Mouse (Mus musculus): ENCODE data around the gene Cdk18. TPM values are rescaled to one million over a fixed set of nuclear protein-coding genes. Genes with fewer than 3 reads are reported as not detected.
A peak's percentile ranks its signal among the peaks of the same experiment; 100 is the strongest.

Gene Cdk18
- polyA plus RNA-seq, 1 experiment from 2014 or later: 2.7 TPM

GRCm38 (mm10) chr1:132078413-132078812 lies 61.1 kb downstream of the Cdk18 start:
- Histone ChIP-seq H3K4me2 (no peak overlapping the region), H3K27ac (no peak overlapping the region), H3K9me3 (no peaks in the 10 kb centered on the region), H3K27me3 (no peaks in the 10 kb centered on the region), H3K4me1 (no peaks in the 10 kb centered on the region), H3K4me3 (no peak overlapping the region), H3K9ac (no peak overlapping the region), H3K36me3 (no peaks in the 10 kb centered on the region)
- 89% methylated on average over 2 of the region's 2 CpGs for WGBS
- ATAC-seq (ENCODE audit: insufficient number of reproducible peaks, low FRiP score, low TSS enrichment, low read depth): no peak

DNA sequence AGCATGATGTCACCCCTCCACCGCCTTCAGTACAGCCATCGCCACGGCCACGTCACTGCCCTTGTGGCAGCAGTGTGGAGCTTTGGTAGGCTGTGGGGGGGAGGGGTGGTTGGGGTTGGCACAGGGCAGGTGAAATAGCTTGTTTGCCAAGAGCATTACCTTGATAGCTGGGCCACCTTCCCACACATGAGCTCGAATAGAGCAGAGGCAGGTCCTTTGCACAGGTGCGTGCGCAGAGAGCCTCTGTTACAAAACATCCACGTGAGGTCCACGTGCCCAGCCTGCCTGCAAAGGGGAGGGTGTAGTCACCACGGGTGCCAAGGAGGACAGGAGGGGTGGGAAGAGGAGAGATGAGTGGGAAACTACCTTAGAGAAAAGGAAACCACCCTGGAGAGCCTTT lies 63.9 kb downstream of the Cdk18 start:
- Histone ChIP-seq H3K9me3 (no peaks in the 10 kb centered on the region), H3K36me3 (no peaks in the 10 kb centered on the region), H3K4me1 (peaks cover 4% of the 10 kb centered on the region; the same call in 1 of the 2 replicates), H3K9ac (no peak overlapping the region), H3K27me3 (no peaks in the 10 kb centered on the region), H3K27ac (no peak overlapping the region), H3K4me3 (no peak overlapping the region), H3K4me2 (no peak overlapping the region)
- WGBS: 83% methylated on average over 10 of the region's 10 CpGs
- no peak for ATAC-seq (ENCODE audit: insufficient number of reproducible peaks, low FRiP score, low TSS enrichment, low read depth)

- no peak overlapping the region for H3K9ac ChIP-seq
- H3K27me3 ChIP-seq: peaks cover 40% of the 10 kb centered on the region
- no peak overlapping the region for H3K27ac ChIP-seq
- H3K4me1 ChIP-seq: peaks cover 16% of the 10 kb centered on the region
- H3K9me3 ChIP-seq: no peaks in the 10 kb centered on the region
- H3K36me3 ChIP-seq: no peaks in the 10 kb centered on the region
- H3K4me2 ChIP-seq: no peak overlapping the region
- no peak overlapping the region for H3K4me3 ChIP-seq
- WGBS: 39% methylated on average over 3 of the region's 3 CpGs
- ATAC-seq (ENCODE audit: insufficient number of reproducible peaks, low FRiP score, low TSS enrichment, low read depth): no peak
These were observed 68.8 kb downstream of the Cdk18 start for GRCm38 (mm10) chr1:132070659-132071058.

DNA sequence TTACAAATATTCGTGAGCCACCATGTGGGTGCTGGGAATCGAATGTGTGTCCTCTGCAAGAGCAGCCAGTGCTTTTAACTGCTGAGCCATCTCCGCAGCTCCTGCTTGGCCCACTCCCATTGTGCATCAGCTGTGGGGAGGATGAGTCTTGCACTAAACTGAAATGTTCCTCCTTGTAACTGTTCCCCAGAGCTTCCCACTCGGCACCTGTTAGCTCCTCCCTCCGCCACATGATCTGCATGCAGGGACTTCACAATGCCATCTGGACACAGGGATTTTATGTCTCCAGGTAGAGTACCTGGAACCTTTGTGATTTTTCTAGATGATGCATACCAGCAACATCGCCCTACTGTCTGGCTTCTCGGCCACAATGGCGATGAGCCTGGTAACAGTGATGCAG lies 70.0 kb downstream of the Cdk18 start:
- Histone ChIP-seq H3K27me3 (peaks cover 50% of the 10 kb centered on the region), H3K9ac (no peak overlapping the region), H3K27ac (no peak overlapping the region), H3K36me3 (no peaks in the 10 kb centered on the region), H3K9me3 (no peaks in the 10 kb centered on the region), H3K4me3 (no peak overlapping the region), H3K4me1 (peaks cover 16% of the 10 kb centered on the region), H3K4me2 (no peak overlapping the region)
- ATAC-seq (ENCODE audit: insufficient number of reproducible peaks, low FRiP score, low TSS enrichment, low read depth): no peak
- 83% methylated on average over 8 of the region's 8 CpGs for WGBS

GRCm38 (mm10) chr1:132067261-132068255 lies 71.9 kb downstream of the Cdk18 start, which contains the start of gene Mfsd4a:
Mfsd4a (minus strand) TSS chr1:132068062.
- Histone ChIP-seq H3K36me3 (no peaks in the 10 kb centered on the region), H3K9me3 (no peaks in the 10 kb centered on the region), H3K4me1 (peaks cover 16% of the 10 kb centered on the region), H3K9ac (peak within 1 kb of the TSS; percentile 48), H3K4me3 (peak within 1 kb of the TSS; percentile 48), H3K27ac (no peak within 1 kb of the TSS), H3K27me3 (peaks cover 50% of the 10 kb centered on the region), H3K4me2 (peak within 1 kb of the TSS; percentile 96)
- ATAC-seq (ENCODE audit: insufficient number of reproducible peaks, low FRiP score, low TSS enrichment, low read depth): peak; percentile 66
- 3% methylated on average over 72 of the region's 80 CpGs for WGBS

DNA sequence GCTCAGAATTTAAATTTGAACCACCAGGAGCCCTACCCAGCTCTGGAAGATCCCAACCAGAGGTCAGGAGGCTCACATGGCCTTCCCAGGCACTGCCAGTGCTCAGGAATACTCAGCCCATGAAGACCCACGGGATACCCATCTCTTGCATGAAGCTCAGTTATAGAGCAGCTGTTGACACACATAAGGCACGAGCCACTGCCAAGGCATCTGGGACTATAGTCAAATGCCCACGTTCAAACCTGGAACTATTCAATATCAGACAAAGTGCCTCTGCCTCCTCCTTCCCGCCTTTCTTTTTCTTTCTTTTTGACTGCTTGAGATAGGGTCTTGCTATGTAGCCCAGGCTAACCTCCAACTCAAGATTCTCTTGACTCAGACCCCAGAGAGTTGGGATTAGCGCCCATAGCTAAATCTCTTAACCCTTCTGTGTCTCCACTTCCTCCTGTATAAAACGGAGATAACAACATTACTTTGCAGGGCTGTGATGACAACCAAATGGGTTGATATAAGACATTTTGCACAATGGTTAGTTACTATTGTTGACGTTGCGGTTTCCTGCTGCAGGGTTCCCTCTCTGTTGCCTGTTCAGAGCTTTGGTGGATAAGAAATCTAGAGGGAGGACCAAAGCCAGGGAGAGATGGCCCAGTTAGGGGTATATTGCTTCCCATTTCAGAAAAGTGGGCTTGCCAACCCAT lies 73.9 kb downstream of the Cdk18 start:
- no peak for ATAC-seq (ENCODE audit: insufficient number of reproducible peaks, low FRiP score, low TSS enrichment, low read depth)
- WGBS: 77% methylated on average over 8 of the region's 8 CpGs
- Histone ChIP-seq H3K27ac (no peak overlapping the region), H3K9me3 (no peaks in the 10 kb centered on the region), H3K9ac (no peak overlapping the region), H3K36me3 (no peaks in the 10 kb centered on the region), H3K4me3 (no peak overlapping the region), H3K4me1 (peaks cover 12% of the 10 kb centered on the region), H3K4me2 (no peak overlapping the region), H3K27me3 (peaks cover 50% of the 10 kb centered on the region)

DNA sequence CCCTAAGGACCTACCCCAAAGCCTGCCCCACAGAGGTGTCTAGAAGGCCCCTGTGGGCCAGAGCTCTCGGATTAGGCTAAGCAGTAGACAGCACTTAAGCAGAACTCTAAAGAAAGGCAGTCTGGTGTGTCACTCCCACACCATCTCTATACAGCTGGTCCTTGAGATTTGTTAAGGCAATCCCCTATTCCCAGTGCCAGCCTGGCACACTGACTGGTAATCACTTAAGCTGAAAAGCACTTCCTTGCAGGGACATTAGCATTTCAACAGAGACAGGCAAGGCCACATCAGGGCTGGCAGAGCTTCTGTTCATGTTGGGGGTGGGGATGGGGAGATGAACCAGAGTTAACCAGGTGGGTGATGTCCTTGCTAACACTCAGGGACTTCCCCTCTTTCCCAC lies 74.5 kb downstream of the Cdk18 start:
- no peak for ATAC-seq (ENCODE audit: insufficient number of reproducible peaks, low FRiP score, low TSS enrichment, low read depth)
- peaks cover 50% of the 10 kb centered on the region for H3K27me3 ChIP-seq
- H3K4me2 ChIP-seq: no peak overlapping the region
- 50% methylated on average over 1 of the region's 1 CpGs for WGBS
- H3K27ac ChIP-seq: no peak overlapping the region
- H3K36me3 ChIP-seq: no peaks in the 10 kb centered on the region
- no peaks in the 10 kb centered on the region for H3K9me3 ChIP-seq
- H3K9ac ChIP-seq: no peak overlapping the region
- H3K4me1 ChIP-seq: peaks cover 10% of the 10 kb centered on the region
- H3K4me3 ChIP-seq: no peak overlapping the region

DNA sequence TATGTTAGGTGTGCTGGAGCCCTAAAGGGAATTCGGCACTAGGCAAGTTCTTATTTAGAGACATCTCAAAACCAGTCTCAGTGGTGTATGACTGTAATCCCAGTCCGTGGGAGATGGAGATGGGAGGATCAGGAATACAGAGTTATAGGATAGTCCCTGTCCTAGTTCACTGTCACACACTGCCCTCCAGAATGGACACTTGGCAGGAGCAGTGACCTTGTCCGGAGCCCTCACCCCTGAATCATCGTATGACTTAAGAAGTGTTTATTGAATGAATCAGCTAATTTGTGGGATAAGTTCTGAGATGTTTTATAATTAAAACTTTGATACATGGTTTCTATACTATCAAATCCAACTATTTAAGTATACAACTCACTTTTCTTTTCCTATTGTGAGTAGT lies 76.4 kb downstream of the Cdk18 start:
- Histone ChIP-seq H3K27ac (no peak overlapping the region), H3K9ac (no peak overlapping the region), H3K4me2 (no peak overlapping the region), H3K9me3 (no peaks in the 10 kb centered on the region), H3K36me3 (no peaks in the 10 kb centered on the region), H3K4me1 (peaks cover 10% of the 10 kb centered on the region), H3K27me3 (peaks cover 34% of the 10 kb centered on the region), H3K4me3 (no peak overlapping the region)
- 84% methylated on average over 4 of the region's 4 CpGs for WGBS
- no peak for ATAC-seq (ENCODE audit: insufficient number of reproducible peaks, low FRiP score, low TSS enrichment, low read depth)

Other genes with a start within 250 kb of the Cdk18 start
- gene Nucks1, start 229.2 kb downstream of the Cdk18 start, polyA plus RNA-seq (2015; fragmentation: Nextera tagmentation; extraction: Ambion mirVana): 57.1 and 68.4 TPM in 2 replicates
- gene Slc45a3, start 176.7 kb downstream of the Cdk18 start, polyA plus RNA-seq (2015; fragmentation: Nextera tagmentation; extraction: Ambion mirVana): 13.9 and 14.2 TPM in 2 replicates
- gene Elk4, start 132.1 kb downstream of the Cdk18 start, polyA plus RNA-seq (2015; fragmentation: Nextera tagmentation; extraction: Ambion mirVana): 24.3 and 24.4 TPM in 2 replicates
- 11.7 and 14.7 TPM in 2 replicates for gene Mfsd4a, start 71.6 kb downstream of the Cdk18 start, polyA plus RNA-seq (2015; fragmentation: Nextera tagmentation; extraction: Ambion mirVana)
- gene Lemd1, start 51.7 kb upstream of the Cdk18 start, polyA plus RNA-seq (2015; fragmentation: Nextera tagmentation; extraction: Ambion mirVana): 0.29 and 0.56 TPM in 2 replicates
- 0.12 and 0.25 TPM in 2 replicates for gene AC124108.1, start 51.8 kb upstream of the Cdk18 start, polyA plus RNA-seq (2015; fragmentation: Nextera tagmentation; extraction: Ambion mirVana)
- not detected in 2 replicates for gene Gm10188, start 90.1 kb upstream of the Cdk18 start, polyA plus RNA-seq (2015; fragmentation: Nextera tagmentation; extraction: Ambion mirVana)
- 0.13 and 0.15 TPM in 2 replicates for gene Klhdc8a, start 158.9 kb upstream of the Cdk18 start, polyA plus RNA-seq (2015; fragmentation: Nextera tagmentation; extraction: Ambion mirVana)
- 6.9 and 8.2 TPM in 2 replicates for gene Nuak2, start 176.4 kb upstream of the Cdk18 start, polyA plus RNA-seq (2015; fragmentation: Nextera tagmentation; extraction: Ambion mirVana)

All from limb, embryonic 15.5 days (tissue).